Mouse (Mus musculus): ENCODE data around the gene Ttll12. TPM values are rescaled to one million over a fixed set of nuclear protein-coding genes. Genes with fewer than 3 reads are reported as not detected.
A peak's percentile ranks its signal among the peaks of the same experiment; 100 is the strongest.

Ttll12 gene
- polyA plus RNA-seq, 1 experiment: 105 TPM

DNA sequence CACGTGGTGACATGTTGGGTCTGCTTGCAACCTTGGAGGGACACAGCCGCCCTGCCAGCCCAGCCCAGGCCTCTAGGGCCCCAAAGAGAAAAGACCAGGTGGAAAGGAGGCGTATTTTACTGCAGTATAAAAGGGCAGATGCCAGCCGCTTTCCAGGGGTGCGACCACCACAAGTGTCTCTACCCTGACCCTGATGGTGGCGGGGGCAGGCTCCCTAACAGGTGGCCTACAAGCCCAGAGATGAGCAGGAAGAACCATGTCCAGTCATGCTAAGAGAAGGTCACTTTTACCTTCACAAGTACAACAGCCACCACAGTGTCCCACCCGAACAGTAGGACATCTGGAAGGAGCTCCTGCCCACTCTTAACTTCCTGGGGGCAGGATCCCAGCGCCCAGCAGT lies 19.4 kb downstream of the Ttll12 start:
- no peak for DNase-seq
- Histone ChIP-seq H3K4me3 (ENCODE audit: control insufficient read depth, insufficient read depth, low read length) (no peak overlapping the region), H3K27ac (ENCODE audit: control insufficient read depth, insufficient read depth, low read length) (no peak overlapping the region), H3K4me1 (replicated peaks; ENCODE audit: control insufficient read depth, insufficient read depth, low read length) (peaks cover 10% of the 10 kb centered on the region), H3K27me3 (ENCODE audit: control insufficient read depth, insufficient read depth, low read length) (no peaks in the 10 kb centered on the region), H3K36me3 (ENCODE audit: control insufficient read depth, insufficient read depth, low read length) (peaks cover 75% of the 10 kb centered on the region)
- 95% methylated on average over 8 of the region's 8 CpGs for WGBS
- TF ChIP-seq CTCF (IDR thresholded peaks at IDR 0.05; ENCODE audit: borderline replicate concordance, control insufficient read depth, extremely low read depth, insufficient read depth, low read length, poor library complexity): no peak
- no peak for TF ChIP-seq POLR2A (IDR thresholded peaks at IDR 0.05; ENCODE audit: control insufficient read depth, extremely low read depth, insufficient read depth, low read length, poor library complexity)

DNA sequence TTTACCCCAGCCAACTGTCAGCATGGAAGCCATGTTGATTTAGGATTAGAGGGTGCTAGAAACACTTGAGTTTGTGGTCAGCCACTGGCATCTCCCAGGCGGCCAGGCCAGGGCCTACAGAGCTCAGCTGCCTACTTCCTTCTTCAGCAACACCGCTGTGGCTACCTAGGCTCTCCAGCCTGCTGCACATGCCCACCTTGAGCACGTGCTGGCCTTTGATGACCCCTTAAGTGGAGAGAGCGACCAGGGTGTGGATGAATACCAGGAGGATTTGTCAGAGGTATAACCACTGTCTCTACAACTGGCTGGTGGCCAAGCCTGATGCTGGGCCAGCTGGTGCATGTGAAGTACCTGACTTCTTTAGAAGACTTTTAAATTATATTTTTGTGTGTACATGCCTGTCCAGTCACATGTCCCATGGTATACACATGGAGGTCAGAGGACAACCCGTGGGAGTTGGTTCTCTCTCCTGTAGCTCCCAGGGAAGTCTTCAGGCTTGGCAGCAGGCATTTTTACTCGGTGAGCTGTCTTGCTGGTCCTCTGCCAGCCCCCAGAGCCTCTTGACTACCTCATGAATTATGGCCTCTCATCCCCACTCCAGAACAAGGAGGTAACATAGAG lies 20.1 kb downstream of the Ttll12 start:
- no peak for DNase-seq
- Histone ChIP-seq H3K27ac (ENCODE audit: control insufficient read depth, insufficient read depth, low read length) (no peak overlapping the region), H3K4me1 (replicated peaks; ENCODE audit: control insufficient read depth, insufficient read depth, low read length) (peaks cover 10% of the 10 kb centered on the region), H3K4me3 (ENCODE audit: control insufficient read depth, insufficient read depth, low read length) (no peak overlapping the region), H3K27me3 (ENCODE audit: control insufficient read depth, insufficient read depth, low read length) (no peaks in the 10 kb centered on the region), H3K36me3 (ENCODE audit: control insufficient read depth, insufficient read depth, low read length) (peaks cover 68% of the 10 kb centered on the region)
- 92% methylated on average over 6 of the region's 6 CpGs for WGBS
- TF ChIP-seq CTCF (IDR thresholded peaks at IDR 0.05; ENCODE audit: borderline replicate concordance, control insufficient read depth, extremely low read depth, insufficient read depth, low read length, poor library complexity) (no peak), POLR2A (IDR thresholded peaks at IDR 0.05; ENCODE audit: control insufficient read depth, extremely low read depth, insufficient read depth, low read length, poor library complexity) (no peak)

GRCm38 (mm10) chr15:83573606-83574005 lies 21.4 kb downstream of the Ttll12 start:
- Histone ChIP-seq H3K27ac (ENCODE audit: control insufficient read depth, insufficient read depth, low read length) (no peak overlapping the region), H3K36me3 (ENCODE audit: control insufficient read depth, insufficient read depth, low read length) (peaks cover 59% of the 10 kb centered on the region), H3K27me3 (ENCODE audit: control insufficient read depth, insufficient read depth, low read length) (no peaks in the 10 kb centered on the region), H3K4me3 (ENCODE audit: control insufficient read depth, insufficient read depth, low read length) (no peak overlapping the region), H3K4me1 (replicated peaks; ENCODE audit: control insufficient read depth, insufficient read depth, low read length) (peaks cover 10% of the 10 kb centered on the region)
- DNase-seq: no peak
- TF ChIP-seq POLR2A (IDR thresholded peaks at IDR 0.05; ENCODE audit: control insufficient read depth, extremely low read depth, insufficient read depth, low read length, poor library complexity): no peak
- 98% methylated on average over 12 of the region's 12 CpGs for WGBS

- Histone ChIP-seq H3K4me1 (replicated peaks; ENCODE audit: control insufficient read depth, insufficient read depth, low read length) (peaks cover 2% of the 10 kb centered on the region; the same call in 1 of the 2 replicates), H3K4me3 (ENCODE audit: control insufficient read depth, insufficient read depth, low read length) (no peak overlapping the region), H3K36me3 (ENCODE audit: control insufficient read depth, insufficient read depth, low read length) (peaks cover 48% of the 10 kb centered on the region), H3K27me3 (ENCODE audit: control insufficient read depth, insufficient read depth, low read length) (no peaks in the 10 kb centered on the region), H3K27ac (ENCODE audit: control insufficient read depth, insufficient read depth, low read length) (no peak overlapping the region)
- no peak for TF ChIP-seq POLR2A (IDR thresholded peaks at IDR 0.05; ENCODE audit: control insufficient read depth, extremely low read depth, insufficient read depth, low read length, poor library complexity)
- TF ChIP-seq CTCF (IDR thresholded peaks at IDR 0.05; ENCODE audit: borderline replicate concordance, control insufficient read depth, extremely low read depth, insufficient read depth, low read length, poor library complexity): no peak
- no peak for DNase-seq
- WGBS: 97% methylated on average over 4 of the region's 4 CpGs
Observed at GRCm38 (mm10) chr15:83572132-83572531, 22.8 kb downstream of the Ttll12 start.

DNA sequence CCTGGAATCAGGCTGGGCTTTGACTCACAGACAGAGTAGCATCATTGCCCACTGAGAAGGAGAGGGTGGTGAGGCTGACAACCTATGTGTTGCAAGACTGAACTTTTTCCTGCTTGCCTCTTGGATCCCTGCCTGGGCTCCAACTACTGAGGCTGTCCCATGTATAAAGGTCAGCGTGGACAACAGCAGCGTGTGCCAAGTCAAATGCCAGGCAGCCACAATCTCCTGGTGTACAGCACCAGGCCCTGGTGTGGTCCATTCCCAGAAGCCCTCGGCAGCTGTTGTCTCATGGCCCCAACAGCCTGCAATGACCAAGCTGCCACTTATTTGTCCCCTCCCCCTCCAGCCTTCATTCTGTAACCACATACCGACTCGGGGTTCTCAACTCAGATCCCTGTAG lies 23.3 kb downstream of the Ttll12 start:
- H3K27ac ChIP-seq (ENCODE audit: control insufficient read depth, insufficient read depth, low read length): no peak overlapping the region
- TF ChIP-seq POLR2A (IDR thresholded peaks at IDR 0.05; ENCODE audit: control insufficient read depth, extremely low read depth, insufficient read depth, low read length, poor library complexity): no peak
- TF ChIP-seq CTCF (IDR thresholded peaks at IDR 0.05; ENCODE audit: borderline replicate concordance, control insufficient read depth, extremely low read depth, insufficient read depth, low read length, poor library complexity): no peak
- no peaks in the 10 kb centered on the region; the same call in 1 of the 2 replicates for H3K4me1 ChIP-seq (replicated peaks; ENCODE audit: control insufficient read depth, insufficient read depth, low read length)
- 93% methylated on average over 5 of the region's 5 CpGs for WGBS
- H3K27me3 ChIP-seq (ENCODE audit: control insufficient read depth, insufficient read depth, low read length): no peaks in the 10 kb centered on the region
- no peak for DNase-seq
- H3K36me3 ChIP-seq (ENCODE audit: control insufficient read depth, insufficient read depth, low read length): peaks cover 43% of the 10 kb centered on the region
- no peak overlapping the region for H3K4me3 ChIP-seq (ENCODE audit: control insufficient read depth, insufficient read depth, low read length)

DNA sequence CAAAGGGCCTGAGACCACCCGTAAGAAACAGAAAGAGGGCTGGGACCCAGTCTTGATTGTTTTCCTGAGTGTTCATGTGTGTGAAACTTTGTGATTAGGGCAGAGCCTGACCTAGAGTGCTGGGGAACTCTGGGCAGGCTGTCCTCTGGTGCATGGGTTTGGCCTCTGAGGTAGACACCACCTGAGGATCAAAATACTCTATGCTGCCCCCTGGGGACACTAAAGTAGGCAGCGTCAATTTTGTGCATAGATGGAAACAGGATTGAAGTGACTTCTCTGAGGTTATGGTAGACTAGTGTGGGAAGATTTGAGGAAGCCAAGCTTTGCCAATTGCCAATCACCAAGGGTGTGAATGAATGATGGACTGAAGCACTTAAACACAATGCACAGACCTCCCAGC lies 24.3 kb downstream of the Ttll12 start:
- Histone ChIP-seq H3K4me1 (replicated peaks; ENCODE audit: control insufficient read depth, insufficient read depth, low read length) (peaks cover 4% of the 10 kb centered on the region; the same call in 1 of the 2 replicates), H3K27ac (ENCODE audit: control insufficient read depth, insufficient read depth, low read length) (no peak overlapping the region), H3K36me3 (ENCODE audit: control insufficient read depth, insufficient read depth, low read length) (peaks cover 34% of the 10 kb centered on the region), H3K4me3 (ENCODE audit: control insufficient read depth, insufficient read depth, low read length) (no peak overlapping the region), H3K27me3 (ENCODE audit: control insufficient read depth, insufficient read depth, low read length) (no peaks in the 10 kb centered on the region)
- peak; percentile 38 for DNase-seq
- TF ChIP-seq CTCF (IDR thresholded peaks at IDR 0.05; ENCODE audit: borderline replicate concordance, control insufficient read depth, extremely low read depth, insufficient read depth, low read length, poor library complexity) (no peak), POLR2A (IDR thresholded peaks at IDR 0.05; ENCODE audit: control insufficient read depth, extremely low read depth, insufficient read depth, low read length, poor library complexity) (no peak)
- 64% methylated on average over 2 of the region's 2 CpGs for WGBS

- no peak for DNase-seq
- Histone ChIP-seq H3K27me3 (ENCODE audit: control insufficient read depth, insufficient read depth, low read length) (no peaks in the 10 kb centered on the region), H3K4me3 (ENCODE audit: control insufficient read depth, insufficient read depth, low read length) (no peak overlapping the region), H3K4me1 (replicated peaks; ENCODE audit: control insufficient read depth, insufficient read depth, low read length) (peaks cover 8% of the 10 kb centered on the region), H3K36me3 (ENCODE audit: control insufficient read depth, insufficient read depth, low read length) (peaks cover 25% of the 10 kb centered on the region), H3K27ac (ENCODE audit: control insufficient read depth, insufficient read depth, low read length) (no peak overlapping the region)
- TF ChIP-seq CTCF (IDR thresholded peaks at IDR 0.05; ENCODE audit: borderline replicate concordance, control insufficient read depth, extremely low read depth, insufficient read depth, low read length, poor library complexity): no peak
- no peak for TF ChIP-seq POLR2A (IDR thresholded peaks at IDR 0.05; ENCODE audit: control insufficient read depth, extremely low read depth, insufficient read depth, low read length, poor library complexity)
- 67% methylated on average over 11 of the region's 11 CpGs for WGBS
Observed at GRCm38 (mm10) chr15:83569682-83570081, 25.3 kb downstream of the Ttll12 start.
